Mouse (Mus musculus) testis, adult 2 months (tissue): ENCODE measurements around the gene Prkd2. TPM values are rescaled to one million over a fixed set of nuclear protein-coding genes. Genes with fewer than 3 reads are reported as not detected.

ENCODE experiments used
- H3K27ac ChIP-seq: fragments of 200-500 bp; 2 replicates; pipeline ENCODE4 v1.5.1; 2012; ENCODE audit warnings: low read depth, low read length; ENCODE audit not compliant: control insufficient read depth, insufficient read depth
- H3K27me3 ChIP-seq: fragments of 200-500 bp; 2 replicates; pipeline ENCODE4 v1.6.1; 2012; ENCODE audit warnings: mild to moderate bottlenecking, low read length, moderate library complexity; ENCODE audit not compliant: control insufficient read depth, insufficient read depth
- H3K36me3 ChIP-seq: fragments of 200-500 bp; 2 replicates; pipeline ENCODE4 v1.6.1; 2012; ENCODE audit warnings: mild to moderate bottlenecking, low read length; ENCODE audit not compliant: control insufficient read depth, insufficient read depth
- H3K4me1 ChIP-seq: fragments of 200-500 bp; 2 replicates; pipeline ENCODE4 v1.6.1; 2012; ENCODE audit warnings: low read length; ENCODE audit not compliant: control insufficient read depth, insufficient read depth
- H3K4me3 ChIP-seq: fragments of 200-500 bp; 2 replicates; pipeline ENCODE4 v1.5.1; 2012; ENCODE audit warnings: low read depth, mild to moderate bottlenecking, low read length, moderate library complexity, mixed read lengths; ENCODE audit not compliant: control insufficient read depth
- CTCF ChIP-seq: fragments of 200-500 bp; IDR thresholded peaks from 2 replicates; pipeline ENCODE4 v1.5.1; 2012; ENCODE audit warnings: low read depth, mild to moderate bottlenecking, inconsistent platforms, low read length, moderate library complexity; ENCODE audit not compliant: control insufficient read depth, insufficient read depth, insufficient replicate concordance
- POLR2A ChIP-seq: fragments of 200-500 bp; IDR thresholded peaks from 2 replicates; pipeline ENCODE4 v1.6.1; 2012; ENCODE audit warnings: low read depth, mild to moderate bottlenecking, inconsistent platforms, low read length, moderate library complexity; ENCODE audit not compliant: control insufficient read depth
- polyA plus RNA-seq: library from polyadenylated mRNA; depleted of rRNA; stranded (reverse); fragments of >200 nt; gene quantifications from 2 replicates; pipeline ENCODE4 v1.2.3, GENCODE M21; 2012

The Prkd2 gene
- polyA plus RNA-seq, 1 experiment: 2.8 TPM

DNA sequence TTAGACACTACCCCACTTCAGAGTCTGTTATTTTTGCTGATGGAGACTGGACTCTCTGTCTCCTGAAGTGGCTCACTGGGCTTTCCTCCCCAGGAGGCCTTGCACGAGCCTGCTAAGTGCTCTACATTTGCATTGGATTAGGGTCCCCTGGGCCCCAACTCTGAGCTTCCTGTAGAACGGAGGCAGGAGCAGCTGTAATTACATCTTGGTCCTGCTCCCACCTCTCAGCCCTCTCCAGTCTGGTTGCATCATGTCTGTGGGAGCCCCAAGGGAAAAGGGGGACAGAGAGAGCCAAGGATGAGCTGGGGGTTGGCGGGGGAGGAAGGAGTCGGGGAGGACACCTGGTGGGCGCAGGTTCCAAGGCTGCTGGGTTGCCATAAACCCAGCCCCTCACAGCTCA, 57.8 kb downstream of the Prkd2 start:
- no peaks in the 10 kb centered on the region for H3K36me3 ChIP-seq
- H3K27ac ChIP-seq: no peak overlapping the region; the same call in 1 of the 2 replicates
- no peak for TF ChIP-seq CTCF
- no peak for TF ChIP-seq POLR2A
- no peaks in the 10 kb centered on the region for H3K27me3 ChIP-seq
- H3K4me3 ChIP-seq: no peak overlapping the region
- peaks cover 6% of the 10 kb centered on the region for H3K4me1 ChIP-seq

DNA sequence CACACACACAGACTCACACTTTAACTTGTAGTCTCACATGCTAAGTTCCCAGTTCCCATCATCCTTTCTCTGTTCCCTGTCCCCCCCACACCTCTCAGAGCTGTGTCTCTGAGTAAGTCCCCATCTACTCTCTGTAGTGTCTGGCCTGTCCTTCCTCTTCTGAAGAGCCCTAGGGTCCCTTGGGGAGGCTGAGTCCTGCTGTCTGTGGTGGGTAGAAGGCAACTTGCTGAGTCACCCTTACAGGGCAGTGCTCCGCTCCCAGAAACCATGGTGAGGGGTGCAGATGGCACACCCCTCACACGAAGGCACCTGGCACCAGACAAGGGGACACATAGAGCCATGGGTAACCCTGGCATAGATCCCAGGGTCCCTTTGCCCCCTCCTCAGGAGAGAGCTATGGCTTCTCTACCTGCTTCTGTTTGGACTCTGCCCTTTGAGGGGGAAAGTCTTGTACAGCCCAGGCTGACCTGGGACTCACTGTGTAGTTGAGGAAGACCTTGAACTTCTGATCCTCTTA, 60.8 kb downstream of the Prkd2 start:
- no peak overlapping the region for H3K27ac ChIP-seq
- TF ChIP-seq POLR2A: no peak
- peaks cover 11% of the 10 kb centered on the region for H3K4me1 ChIP-seq

DNA sequence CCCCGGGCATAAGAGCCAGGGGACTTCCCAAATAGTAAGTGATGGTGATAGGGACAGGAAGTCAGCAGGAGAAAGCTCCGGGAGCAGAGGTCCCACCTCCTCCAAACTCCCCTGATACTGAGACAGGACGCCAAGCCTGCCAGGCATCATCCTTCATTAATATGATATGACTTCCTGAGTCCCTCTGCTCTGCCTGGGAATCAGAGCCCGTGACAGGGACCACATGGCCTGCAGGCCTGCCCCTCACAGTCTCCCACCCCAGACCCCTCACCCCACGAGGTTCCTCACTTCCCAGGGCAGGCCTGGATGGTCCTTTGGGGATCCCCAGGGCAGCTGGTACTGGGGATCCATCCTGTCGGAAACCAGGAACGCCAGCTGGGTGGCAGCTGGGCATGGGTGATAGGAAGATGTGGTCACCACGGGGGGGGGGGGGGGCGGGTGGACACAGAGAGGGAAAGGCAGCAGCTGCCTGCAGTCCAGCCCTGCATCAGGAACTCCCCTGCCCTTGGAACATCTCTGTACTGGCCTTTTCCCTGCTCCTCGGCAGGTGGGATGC, 61.5 kb downstream of the Prkd2 start:
- no peak overlapping the region for H3K27ac ChIP-seq

More for the DNA sequence above, 60.8 kb downstream of the Prkd2 start:
- H3K36me3 ChIP-seq: no peaks in the 10 kb centered on the region
- H3K27me3 ChIP-seq: no peaks in the 10 kb centered on the region
- H3K4me3 ChIP-seq: no peak overlapping the region

DNA sequence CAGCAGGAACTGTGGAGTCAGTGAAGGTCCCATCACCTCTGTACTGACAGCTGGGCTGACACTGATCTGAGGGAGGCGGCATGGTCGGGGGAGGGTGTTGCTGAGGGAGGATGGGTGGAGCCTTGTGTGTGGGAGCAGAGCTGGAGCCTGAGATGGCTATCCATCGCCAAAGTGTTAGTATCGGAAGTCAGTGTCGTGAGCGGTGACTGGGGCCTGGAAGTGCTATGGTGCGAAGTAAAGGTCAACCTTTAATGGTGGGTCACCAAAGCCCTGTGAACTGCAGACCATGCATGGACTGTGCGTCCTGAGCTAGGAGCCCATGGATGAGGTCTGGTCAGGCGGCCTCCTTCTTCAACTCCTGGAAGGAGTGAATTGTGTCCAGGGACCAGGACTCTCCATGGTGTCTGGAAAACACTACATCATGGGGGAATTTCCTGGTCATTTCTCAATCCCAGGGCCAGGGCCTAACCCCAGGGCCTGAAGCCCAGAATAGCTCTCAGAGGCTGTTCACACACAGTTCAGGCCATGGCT, 62.9 kb downstream of the Prkd2 start:
- TF ChIP-seq CTCF: no peak
- TF ChIP-seq POLR2A: no peak
- H3K27ac ChIP-seq: no peak overlapping the region
- H3K4me3 ChIP-seq: no peak overlapping the region
- no peaks in the 10 kb centered on the region for H3K27me3 ChIP-seq
- H3K4me1 ChIP-seq: peaks cover 8% of the 10 kb centered on the region
- H3K36me3 ChIP-seq: no peaks in the 10 kb centered on the region

More for the DNA sequence above, 61.5 kb downstream of the Prkd2 start:
- H3K4me1 ChIP-seq: peaks cover 11% of the 10 kb centered on the region
- no peaks in the 10 kb centered on the region for H3K36me3 ChIP-seq
- no peaks in the 10 kb centered on the region for H3K27me3 ChIP-seq
- TF ChIP-seq CTCF: no peak
- no peak for TF ChIP-seq POLR2A
- no peak overlapping the region for H3K4me3 ChIP-seq

DNA sequence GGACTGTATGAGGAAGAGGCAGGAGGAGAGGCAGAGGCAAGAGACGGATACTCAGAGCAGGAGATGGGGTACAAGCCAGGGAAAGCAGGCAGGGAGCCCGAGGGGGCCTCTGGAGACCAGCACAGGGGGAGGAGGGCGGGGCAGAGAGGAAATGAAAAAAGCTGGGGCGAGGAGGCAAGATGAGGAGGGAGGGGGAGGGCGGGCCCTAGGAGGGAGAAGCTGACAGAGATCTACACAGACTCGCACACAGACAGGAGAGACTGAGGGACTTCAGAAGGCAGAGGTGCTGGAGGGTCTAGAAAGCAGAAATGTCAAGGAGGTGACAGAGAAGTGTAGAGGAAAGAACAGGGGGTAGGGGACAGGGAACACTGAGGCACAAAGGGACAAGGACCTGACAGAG, 63.6 kb downstream of the Prkd2 start, which contains the start of gene Ptgir:
Ptgir (plus strand) TSS at position 210 of the 400 bp plus-strand sequence.
- H3K27me3 ChIP-seq: no peaks in the 10 kb centered on the region
- peaks cover 6% of the 10 kb centered on the region for H3K4me1 ChIP-seq
- no peak for TF ChIP-seq POLR2A
- no peak for TF ChIP-seq CTCF
- no peak within 1 kb of the TSS for H3K4me3 ChIP-seq
- H3K27ac ChIP-seq: no peak within 1 kb of the TSS
- no peaks in the 10 kb centered on the region for H3K36me3 ChIP-seq

DNA sequence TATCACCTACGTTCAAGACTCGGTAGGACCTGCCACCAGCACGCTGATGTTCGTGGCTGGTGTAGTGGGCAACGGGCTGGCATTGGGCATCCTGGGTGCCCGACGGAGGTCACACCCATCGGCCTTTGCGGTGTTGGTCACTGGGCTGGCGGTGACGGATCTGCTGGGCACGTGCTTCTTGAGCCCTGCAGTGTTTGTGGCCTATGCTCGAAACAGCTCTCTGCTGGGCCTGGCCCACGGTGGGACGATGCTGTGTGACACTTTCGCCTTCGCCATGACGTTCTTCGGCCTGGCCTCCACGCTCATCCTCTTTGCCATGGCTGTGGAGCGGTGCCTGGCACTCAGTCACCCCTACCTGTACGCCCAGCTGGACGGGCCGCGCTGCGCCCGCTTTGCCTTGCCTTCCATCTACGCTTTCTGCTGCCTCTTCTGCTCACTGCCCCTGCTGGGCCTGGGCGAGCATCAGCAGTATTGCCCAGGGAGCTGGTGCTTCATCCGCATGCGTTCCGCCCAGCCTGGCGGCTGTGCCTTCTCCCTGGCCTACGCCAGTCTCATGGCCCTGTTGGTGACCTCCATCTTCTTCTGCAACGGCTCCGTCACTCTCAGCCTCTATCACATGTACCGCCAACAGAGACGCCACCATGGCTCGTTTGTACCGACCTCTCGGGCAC, 64.3 kb downstream of the Prkd2 start:
- Histone ChIP-seq H3K36me3 (no peaks in the 10 kb centered on the region), H3K4me3 (no peak overlapping the region), H3K27ac (no peak overlapping the region), H3K4me1 (peaks cover 6% of the 10 kb centered on the region), H3K27me3 (no peaks in the 10 kb centered on the region)
- TF ChIP-seq CTCF: no peak
- no peak for TF ChIP-seq POLR2A

DNA sequence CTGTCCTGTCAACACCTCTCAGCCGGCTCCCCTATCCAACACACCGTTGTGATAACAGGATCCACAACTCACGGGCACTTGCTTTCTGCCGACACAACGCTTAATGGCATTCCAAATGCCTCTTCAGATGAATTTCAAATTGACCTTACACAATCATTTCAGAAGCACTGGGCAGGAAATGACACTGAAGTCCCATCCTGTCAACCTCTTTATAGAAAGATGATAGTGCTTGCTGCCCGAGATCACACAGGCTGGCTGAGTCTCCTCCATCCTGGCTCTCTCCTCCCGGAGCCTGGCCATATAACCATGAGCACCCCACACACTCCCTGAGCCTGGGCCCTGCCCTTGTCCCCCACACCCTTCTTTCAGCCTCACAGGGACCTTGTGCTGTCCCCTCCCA, 65.1 kb downstream of the Prkd2 start:
- peaks cover 6% of the 10 kb centered on the region for H3K4me1 ChIP-seq
- TF ChIP-seq POLR2A (no peak), CTCF (no peak)
- no peak overlapping the region for H3K27ac ChIP-seq
- H3K36me3 ChIP-seq: no peaks in the 10 kb centered on the region
- H3K4me3 ChIP-seq: no peak overlapping the region
- no peaks in the 10 kb centered on the region for H3K27me3 ChIP-seq
